Mouse (Mus musculus) cerebellum, adult 2 months (tissue): ENCODE results near the gene Tmem104. TPM values are rescaled to one million over a fixed set of nuclear protein-coding genes. Genes with fewer than 3 reads are reported as not detected.
A peak's percentile ranks its signal among the peaks of the same experiment; 100 is the strongest.

ENCODE experiments used
- DNase-seq, 2 experiments: peaks; one replicate each; pipeline ENCODE4 v3.0.0; 2021
- H3K27ac ChIP-seq: fragments of 200-500 bp; 2 replicates; pipeline ENCODE4 v1.5.1; 2012; ENCODE audit warnings: low read length, control low read depth, inconsistent platforms; ENCODE audit not compliant: insufficient read depth
- H3K27me3 ChIP-seq: fragments of 200-500 bp; 2 replicates; pipeline ENCODE4 v1.6.1; 2012; ENCODE audit warnings: inconsistent platforms, mild to moderate bottlenecking, low read length, moderate library complexity; ENCODE audit not compliant: control insufficient read depth, insufficient read depth
- H3K4me1 ChIP-seq: fragments of 200-500 bp; 2 replicates; pipeline ENCODE4 v1.6.1; 2011; ENCODE audit warnings: low read length; ENCODE audit not compliant: control insufficient read depth, insufficient read depth
- H3K4me3 ChIP-seq: fragments of 200-500 bp; replicated peaks from 2 replicates; pipeline ENCODE3; 2011; ENCODE audit warnings: mild to moderate bottlenecking, low read depth, low read length, control low read depth; ENCODE audit not compliant: insufficient read depth
- CTCF ChIP-seq: fragments of 200-500 bp; IDR thresholded peaks from 2 replicates; pipeline ENCODE4 v1.5.1; 2011; ENCODE audit warnings: low read depth, mild to moderate bottlenecking, control low read depth, low read length, moderate library complexity, borderline replicate concordance; ENCODE audit not compliant: insufficient read depth
- POLR2A ChIP-seq: fragments of 200-500 bp; IDR thresholded peaks from 2 replicates; pipeline ENCODE4 v1.6.1; 2011; ENCODE audit warnings: low read length, control low read depth, borderline replicate concordance; ENCODE audit not compliant: insufficient read depth
- WGBS: fragments of 180-500 bp; shearing (Covaris S2); methylation state at CpG from one replicate; pipeline ENCODE4 v1.1.7; 2018; 5-methylcytosine and 5-hydroxymethylcytosine counted together
- polyA plus RNA-seq: library from polyadenylated mRNA; depleted of rRNA; stranded (reverse); fragments of >200 nt; gene quantifications from 2 replicates; pipeline ENCODE4 v1.2.3, GENCODE M21; 2012

The Tmem104 gene
- polyA plus RNA-seq, 1 experiment, result 13.3 TPM

DNA sequence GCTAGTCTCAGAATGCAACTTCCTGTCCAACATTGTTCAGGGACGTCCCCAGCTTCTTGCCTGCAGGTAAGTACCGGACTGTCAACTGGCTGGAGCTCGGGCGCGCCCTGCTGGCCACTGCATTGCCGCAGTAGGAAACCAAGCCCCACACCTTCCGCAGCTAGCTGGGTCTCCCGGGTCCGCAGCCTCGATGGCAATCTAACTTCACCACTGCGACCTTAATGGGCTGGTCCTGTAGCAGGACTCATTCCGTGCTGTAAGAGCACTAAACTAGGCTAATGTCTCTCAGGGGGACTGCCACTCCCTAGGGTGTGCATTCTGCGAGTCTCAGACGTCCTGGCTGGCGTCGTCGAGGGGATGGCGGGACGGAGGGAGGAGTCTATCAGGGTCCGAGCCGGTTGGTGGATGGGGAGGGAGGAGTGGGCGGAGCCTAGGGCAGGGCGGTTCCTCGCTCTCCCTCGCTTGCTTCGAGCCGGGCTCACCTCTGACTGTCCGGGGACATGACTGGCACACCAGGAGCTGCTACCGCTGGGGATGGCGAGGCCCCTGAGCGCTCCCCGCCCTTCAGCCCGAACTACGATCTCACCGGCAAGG is 33.5 kb upstream of the Tmem104 start:
- 2% methylated on average over 35 of the region's 35 CpGs for WGBS
- TF ChIP-seq CTCF, result peak; percentile 93
- TF ChIP-seq POLR2A, result no peak
- H3K27me3 ChIP-seq, result no peaks in the 10 kb centered on the region
- H3K4me1 ChIP-seq, result peaks cover 12% of the 10 kb centered on the region; the same call in 1 of the 2 replicates
- H3K4me3 ChIP-seq, result no peak overlapping the region
- peak; percentile 82 to 86 for DNase-seq
- H3K27ac ChIP-seq, result no peak overlapping the region

DNA sequence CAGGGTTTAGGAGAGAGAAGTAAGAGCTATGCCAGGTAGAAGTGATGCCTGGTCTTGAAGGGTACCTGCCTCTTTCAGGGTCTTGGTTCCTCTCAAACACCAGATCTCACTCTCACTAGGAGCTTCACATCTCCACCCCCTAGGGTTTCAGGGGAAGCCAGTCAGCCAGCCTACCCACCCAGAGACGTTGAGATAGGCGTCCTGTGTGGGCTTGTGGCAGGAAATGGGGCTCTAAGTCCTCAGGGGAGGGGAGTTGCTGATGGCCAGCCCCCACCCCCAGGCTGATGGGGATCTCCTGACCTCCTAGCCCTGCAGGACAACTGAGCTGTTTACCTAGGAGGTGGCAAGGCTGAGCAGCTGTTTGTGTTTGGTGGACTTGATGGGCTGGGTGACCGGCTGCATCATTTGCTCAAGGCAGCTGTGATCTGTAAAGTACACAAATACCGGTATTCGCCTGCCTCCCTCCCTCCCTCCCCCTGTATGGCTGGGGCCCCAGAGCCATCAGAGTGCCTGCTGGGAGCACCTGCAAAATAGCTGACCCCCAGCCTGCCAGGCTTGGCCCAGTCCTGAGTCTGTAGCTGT is 32.1 kb upstream of the Tmem104 start:
- no peak overlapping the region for H3K27ac ChIP-seq
- peak in 1 of 2 experiments; percentile 8 for DNase-seq
- peaks cover 12% of the 10 kb centered on the region; the same call in 1 of the 2 replicates for H3K4me1 ChIP-seq
- 57% methylated on average over 5 of the region's 5 CpGs for WGBS
- no peak overlapping the region for H3K4me3 ChIP-seq
- no peaks in the 10 kb centered on the region for H3K27me3 ChIP-seq
- TF ChIP-seq POLR2A (no peak), CTCF (no peak)

DNA sequence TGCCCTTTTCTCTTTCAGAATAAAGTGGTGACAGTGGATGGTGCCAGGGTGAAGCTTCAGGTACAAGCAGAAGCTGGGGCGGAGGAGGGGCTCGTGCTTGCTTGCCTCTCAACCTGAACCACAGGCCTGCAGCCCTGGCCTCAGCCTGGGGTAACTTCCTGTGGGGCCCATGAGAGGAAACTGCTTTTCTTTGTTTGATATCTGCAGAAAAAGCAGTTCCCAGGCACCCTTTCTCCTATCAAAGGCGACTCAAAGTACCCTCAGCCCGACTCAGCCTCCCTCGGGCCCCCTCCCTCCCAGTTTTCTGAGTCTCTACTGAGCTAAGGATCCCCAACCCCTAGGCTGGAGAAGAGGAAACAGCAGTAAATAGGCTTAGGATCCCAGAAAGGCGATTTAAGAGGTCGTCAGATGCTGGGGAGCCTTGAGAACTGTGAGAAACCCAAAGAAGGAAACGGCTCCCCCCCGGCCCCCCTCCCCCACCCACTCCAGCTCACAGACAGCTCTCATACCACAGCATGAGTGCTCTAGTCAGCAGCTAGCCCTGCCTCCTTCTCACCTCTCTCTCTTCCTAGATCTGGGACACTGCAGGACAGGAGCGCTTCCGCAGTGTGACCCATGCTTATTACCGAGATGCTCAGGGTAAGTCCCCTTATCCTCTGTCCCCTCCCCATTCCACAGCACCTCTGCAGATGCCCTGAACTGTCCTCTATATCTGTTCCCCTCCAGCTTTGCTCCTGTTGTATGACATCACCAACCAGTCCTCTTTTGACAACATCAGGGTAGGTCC is 29.2 kb upstream of the Tmem104 start:
- WGBS, result 50% methylated on average over 12 of the region's 12 CpGs

DNA sequence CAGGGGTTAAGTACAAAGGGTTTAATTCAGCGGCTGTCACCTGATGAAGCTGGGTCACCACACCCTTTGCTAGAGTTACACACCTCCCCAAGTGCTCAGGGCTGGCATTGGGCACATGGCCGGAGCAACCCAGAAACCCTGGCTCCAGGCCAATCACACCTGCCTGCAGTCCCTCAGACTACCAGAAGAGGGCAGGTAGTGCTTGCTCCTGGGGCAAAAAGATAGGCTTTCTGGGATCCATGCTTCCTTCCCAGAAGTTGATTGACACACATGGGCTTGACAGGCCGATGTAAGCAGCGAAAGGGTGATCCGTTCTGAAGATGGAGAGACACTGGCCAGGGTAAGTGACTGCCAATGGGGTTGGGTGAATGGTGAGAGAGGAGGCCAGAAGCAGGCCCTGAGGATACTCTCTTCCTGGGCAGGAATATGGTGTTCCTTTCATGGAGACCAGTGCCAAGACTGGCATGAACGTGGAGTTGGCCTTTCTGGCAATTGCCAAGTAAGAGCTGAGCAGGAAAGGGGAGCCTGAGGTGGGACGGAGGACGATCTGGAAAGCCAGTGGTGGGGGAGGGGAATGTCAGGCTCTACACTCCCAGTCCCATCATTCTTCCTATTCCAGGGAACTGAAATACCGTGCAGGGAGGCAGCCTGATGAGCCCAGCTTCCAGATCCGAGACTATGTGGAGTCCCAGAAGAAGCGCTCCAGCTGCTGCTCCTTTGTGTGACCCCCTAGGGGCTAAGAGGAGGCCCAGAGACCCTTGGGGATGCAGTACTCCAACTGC is 27.1 kb upstream of the Tmem104 start:
- 33% methylated on average over 11 of the region's 11 CpGs for WGBS
- Histone ChIP-seq H3K27me3 (no peaks in the 10 kb centered on the region), H3K27ac (no peak overlapping the region), H3K4me3 (no peak overlapping the region), H3K4me1 (no peaks in the 10 kb centered on the region)
- TF ChIP-seq POLR2A (no peak), CTCF (peak; percentile 83)
- DNase-seq, result peak; percentile 85 to 95

More for the DNA sequence above, 29.2 kb upstream of the Tmem104 start:
- H3K4me1 ChIP-seq, result peaks cover 7% of the 10 kb centered on the region; the same call in 1 of the 2 replicates
- H3K27me3 ChIP-seq, result no peaks in the 10 kb centered on the region
- no peak overlapping the region for H3K4me3 ChIP-seq
- no peak for DNase-seq
- TF ChIP-seq CTCF (no peak), POLR2A (no peak)
- no peak overlapping the region for H3K27ac ChIP-seq

DNA sequence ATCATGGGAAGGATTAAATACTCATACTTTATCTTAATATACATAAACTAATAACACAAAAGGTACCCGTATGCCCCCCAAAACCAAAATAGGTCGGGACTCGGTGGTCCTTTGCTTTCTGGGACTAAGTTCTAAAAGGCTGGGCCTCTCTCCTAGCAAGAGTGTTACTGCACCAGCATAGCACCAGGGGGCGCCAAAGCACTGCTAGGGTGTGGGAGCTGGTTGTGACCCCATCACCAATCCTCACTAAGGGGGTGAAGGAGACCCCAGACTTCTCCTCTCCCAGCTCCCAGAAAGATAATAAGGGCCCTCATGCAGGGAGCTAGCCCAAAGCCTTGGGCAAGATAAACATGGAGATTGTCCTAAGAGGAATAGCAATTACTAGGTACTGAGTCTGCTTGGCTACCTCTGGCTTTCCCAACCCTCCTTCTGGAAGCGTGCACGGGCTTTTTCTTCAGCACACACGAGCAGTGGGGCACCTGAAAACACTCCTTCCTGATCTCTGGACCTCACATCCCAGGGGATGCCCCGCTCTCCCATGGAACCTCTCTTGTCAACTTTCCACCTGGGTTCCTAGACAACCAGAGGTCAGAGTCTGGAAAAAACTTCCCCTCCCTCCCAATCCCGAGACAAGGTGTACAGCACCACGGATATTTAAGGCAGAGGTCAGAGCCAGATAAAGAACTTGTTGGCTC is 26.3 kb upstream of the Tmem104 start:
- no peaks in the 10 kb centered on the region for H3K27me3 ChIP-seq
- DNase-seq, result peak; percentile 71 to 80
- H3K4me1 ChIP-seq, result peaks cover 3% of the 10 kb centered on the region; the same call in 1 of the 2 replicates
- WGBS, result 31% methylated on average over 10 of the region's 10 CpGs
- H3K4me3 ChIP-seq, result no peak overlapping the region
- TF ChIP-seq POLR2A, result no peak
- TF ChIP-seq CTCF, result peak; percentile 89
- H3K27ac ChIP-seq, result no peak overlapping the region

DNA sequence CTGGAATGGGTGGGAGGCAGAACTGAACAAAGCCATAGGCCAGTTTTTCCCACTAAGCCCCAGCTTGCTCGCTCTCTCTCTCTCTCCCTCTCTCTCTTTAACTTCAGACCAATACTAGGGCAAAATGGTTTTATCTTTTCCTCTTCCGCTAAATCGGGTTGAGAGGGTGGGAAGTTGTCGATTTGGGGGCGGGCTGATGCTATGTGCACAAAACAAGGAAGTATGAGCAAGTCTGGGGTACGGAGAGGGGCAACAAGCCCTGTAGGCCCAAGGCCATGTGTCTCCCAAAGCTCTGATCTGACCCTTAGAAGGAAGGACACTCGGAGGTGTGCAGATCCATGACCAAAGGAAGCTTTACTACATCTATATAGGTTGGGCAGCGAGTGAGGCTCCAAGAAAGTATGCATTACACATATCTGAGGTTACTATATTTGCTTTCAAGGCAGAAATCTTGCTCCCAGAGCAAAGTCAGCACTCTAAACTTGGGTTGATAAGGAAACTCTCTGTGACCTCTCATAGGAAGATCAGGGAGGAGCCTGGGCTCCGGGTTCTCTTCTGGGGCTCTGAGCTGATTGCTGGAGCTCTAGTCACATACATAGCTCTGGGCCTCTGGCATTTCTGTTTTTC is 25.6 kb upstream of the Tmem104 start:
- Histone ChIP-seq H3K27ac (no peak overlapping the region), H3K27me3 (no peaks in the 10 kb centered on the region), H3K4me3 (no peak overlapping the region), H3K4me1 (peaks cover 5% of the 10 kb centered on the region; the same call in 1 of the 2 replicates)
- 76% methylated on average over 9 of the region's 9 CpGs for WGBS
- DNase-seq, result peak in 1 of 2 experiments; percentile 16
- TF ChIP-seq CTCF, result no peak
- TF ChIP-seq POLR2A, result no peak
